ENCODE assay signal across 23 mouse cellular contexts in the genomic region with DNA sequence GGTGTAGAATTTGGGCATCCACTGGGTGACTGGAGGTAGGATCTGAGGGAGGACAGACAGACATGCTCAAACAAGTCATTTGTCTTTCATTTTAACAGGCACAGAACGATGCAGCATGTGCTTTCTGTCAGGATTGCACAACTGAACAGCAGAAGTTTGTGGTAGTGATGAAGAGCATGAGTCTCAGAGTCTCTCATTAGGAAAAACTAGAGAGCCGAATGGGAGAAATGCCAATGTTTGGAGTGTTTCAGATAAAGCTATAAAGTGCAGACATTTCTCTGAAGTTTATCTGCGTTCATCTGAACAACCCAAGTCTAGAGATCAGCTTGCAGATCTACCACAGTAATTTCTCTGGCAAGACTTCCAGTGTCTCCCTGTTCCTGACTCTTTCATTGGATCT.
A peak's percentile ranks its signal among the peaks of the same experiment; 100 is the strongest.
DNase-seq lines count a peak whose midpoint lies in the region; ATAC-seq lines count a peak whose summit lies in the region.
"Had no signal": no experiment of that assay in that cellular context is flagged by ENCODE, and none has a peak within 500 bp of the region (broad histone marks: within the 10 kb centered on the region; RNA-seq: fewer than 3 reads in every experiment).

No protein-coding gene starts in this region.

- H3K4me3 ChIP-seq in embryonic facial prominence, embryonic 14.5 days (ENCODE audit: low read depth, low read length), result no peak overlapping the region
- H3K4me3 ChIP-seq in embryonic facial prominence, embryonic 10.5 days, result no peak overlapping the region
- H3K4me3 ChIP-seq in lung, embryonic 15.5 days, result no peak overlapping the region
- H3K4me3 ChIP-seq in midbrain, embryonic 11.5 days (ENCODE audit: low read depth, low read length), result no peak overlapping the region
- no peak overlapping the region for H3K4me3 ChIP-seq in midbrain, embryonic 13.5 days (replicated peaks)
- H3K4me3 ChIP-seq: embryonic facial prominence, embryonic 13.5 days; forebrain, embryonic 15.5 days; heart, embryonic 10.5 days; hindbrain, embryonic 12.5 days had no signal

- ATAC-seq in embryonic facial prominence, embryonic 14.5 days (ENCODE audit: low read depth), result no peak
- ATAC-seq in lung, embryonic 15.5 days (ENCODE audit: borderline replicate concordance, extremely low read depth, low FRiP score, low TSS enrichment), result peak; percentile 75
- ATAC-seq in midbrain, embryonic 11.5 days (ENCODE audit: low FRiP score), result no peak
- ATAC-seq in midbrain, embryonic 13.5 days, result no peak
- no peak for ATAC-seq in erythroid progenitor cell, adult 5-6 weeks (replicated peaks; ENCODE audit: low FRiP score, poor library complexity, severe bottlenecking)
- ATAC-seq: activated CD4-positive, CD25-positive, alpha-beta regulatory T cell, adult 4 months; forebrain, embryonic 15.5 days; Patski had no signal

- H3K4me1 ChIP-seq in embryonic facial prominence, embryonic 14.5 days (ENCODE audit: control insufficient read depth, insufficient read depth, low read length), result no peaks in the 10 kb centered on the region
- no peaks in the 10 kb centered on the region for H3K4me1 ChIP-seq in embryonic facial prominence, embryonic 10.5 days
- no peaks in the 10 kb centered on the region for H3K4me1 ChIP-seq in lung, embryonic 15.5 days
- H3K4me1 ChIP-seq in midbrain, embryonic 11.5 days (ENCODE audit: control insufficient read depth, insufficient read depth, low read length), result no peaks in the 10 kb centered on the region
- no peaks in the 10 kb centered on the region for H3K4me1 ChIP-seq in midbrain, embryonic 13.5 days (replicated peaks)
- H3K4me1 ChIP-seq: embryonic facial prominence, embryonic 13.5 days; forebrain, embryonic 15.5 days; heart, embryonic 10.5 days; hindbrain, embryonic 12.5 days had no signal

- 64% methylated on average over 3 of the region's 3 CpGs for WGBS in embryonic facial prominence, embryonic 14.5 days
- WGBS in embryonic facial prominence, embryonic 10.5 days, result 85% methylated on average over 3 of the region's 3 CpGs
- 21% methylated on average over 3 of the region's 3 CpGs for WGBS in lung, embryonic 15.5 days
- 90% methylated on average over 3 of the region's 3 CpGs for whole genome bisulfite sequencing in midbrain, embryonic 11.5 days
- WGBS in midbrain, embryonic 13.5 days, result 82% methylated on average over 3 of the region's 3 CpGs

- peak; percentile 34 for DNase-seq in embryonic facial prominence, embryonic 14.5 days (ENCODE audit: low spot score)
- no peak for DNase-seq in embryonic facial prominence, embryonic 10.5 days (ENCODE audit: low spot score)
- no peak for DNase-seq in lung, postnatal 14 days
- DNase-seq in midbrain, embryonic 11.5 days (ENCODE audit: low spot score, missing footprints), result peak; percentile 71
- DNase-seq in lung, postnatal 36 days, result peak; percentile 7
- DNase-seq: adrenal gland, postnatal 14 days; B cell, adult 2 months; cerebellum, adult 11-12 months; cerebellum, adult 9-10 months; cerebellum, postnatal 25 days; gastrocnemius, postnatal 36 days; heart, adult 18-20 months; heart, postnatal 10 days; heart, postnatal 4 days had no signal

- no peaks in the 10 kb centered on the region for H3K36me3 ChIP-seq in embryonic facial prominence, embryonic 14.5 days (ENCODE audit: control insufficient read depth, insufficient read depth, low read length)
- no peaks in the 10 kb centered on the region for H3K36me3 ChIP-seq in embryonic facial prominence, embryonic 10.5 days (replicated peaks)
- no peaks in the 10 kb centered on the region for H3K36me3 ChIP-seq in lung, embryonic 15.5 days
- no peaks in the 10 kb centered on the region for H3K36me3 ChIP-seq in midbrain, embryonic 11.5 days (ENCODE audit: control insufficient read depth, insufficient read depth, low read length)
- H3K36me3 ChIP-seq in midbrain, embryonic 13.5 days, result no peaks in the 10 kb centered on the region
- H3K36me3 ChIP-seq: embryonic facial prominence, embryonic 13.5 days; forebrain, embryonic 15.5 days; heart, embryonic 10.5 days; hindbrain, embryonic 12.5 days had no signal

- H3K9me3 ChIP-seq in embryonic facial prominence, embryonic 14.5 days (ENCODE audit: control insufficient read depth, low read length), result no peaks in the 10 kb centered on the region
- H3K9me3 ChIP-seq in embryonic facial prominence, embryonic 10.5 days, result no peaks in the 10 kb centered on the region
- H3K9me3 ChIP-seq in lung, embryonic 15.5 days, result no peaks in the 10 kb centered on the region
- no peaks in the 10 kb centered on the region for H3K9me3 ChIP-seq in midbrain, embryonic 11.5 days (ENCODE audit: control insufficient read depth, low read length)
- no peaks in the 10 kb centered on the region for H3K9me3 ChIP-seq in midbrain, embryonic 13.5 days
- H3K9me3 ChIP-seq: embryonic facial prominence, embryonic 13.5 days; forebrain, embryonic 15.5 days; heart, embryonic 10.5 days; hindbrain, embryonic 12.5 days had no signal

- H3K27me3 ChIP-seq in embryonic facial prominence, embryonic 14.5 days (replicated peaks; ENCODE audit: control insufficient read depth, insufficient read depth, low read length), result no peaks in the 10 kb centered on the region
- no peaks in the 10 kb centered on the region for H3K27me3 ChIP-seq in embryonic facial prominence, embryonic 10.5 days (replicated peaks; ENCODE audit: low read depth, poor library complexity, severe bottlenecking)
- H3K27me3 ChIP-seq in lung, embryonic 15.5 days, result no peaks in the 10 kb centered on the region
- no peaks in the 10 kb centered on the region for H3K27me3 ChIP-seq in midbrain, embryonic 11.5 days (ENCODE audit: control insufficient read depth, insufficient read depth, low read length)
- H3K27me3 ChIP-seq in midbrain, embryonic 13.5 days, result no peaks in the 10 kb centered on the region
- H3K27me3 ChIP-seq: embryonic facial prominence, embryonic 13.5 days; forebrain, embryonic 15.5 days; hindbrain, embryonic 12.5 days had no signal

- H3K4me2 ChIP-seq in embryonic facial prominence, embryonic 14.5 days (ENCODE audit: low read depth, low read length), result no peak overlapping the region
- no peak overlapping the region for H3K4me2 ChIP-seq in lung, embryonic 15.5 days
- H3K4me2 ChIP-seq in midbrain, embryonic 11.5 days, result no peak overlapping the region
- no peak overlapping the region for H3K4me2 ChIP-seq in midbrain, embryonic 13.5 days (replicated peaks)
- H3K4me2 ChIP-seq: embryonic facial prominence, embryonic 13.5 days; forebrain, embryonic 15.5 days; hindbrain, embryonic 12.5 days had no signal

- H3K27ac ChIP-seq in embryonic facial prominence, embryonic 14.5 days (replicated peaks; ENCODE audit: low read depth, low read length), result no peak overlapping the region
- no peak overlapping the region for H3K27ac ChIP-seq in embryonic facial prominence, embryonic 10.5 days (replicated peaks)
- H3K27ac ChIP-seq in lung, embryonic 15.5 days, result no peak overlapping the region
- H3K27ac ChIP-seq in midbrain, embryonic 11.5 days (ENCODE audit: low read depth, low read length), result no peak overlapping the region
- no peak overlapping the region for H3K27ac ChIP-seq in midbrain, embryonic 13.5 days
- H3K27ac ChIP-seq: embryonic facial prominence, embryonic 13.5 days; forebrain, embryonic 15.5 days; heart, embryonic 10.5 days; hindbrain, embryonic 12.5 days had no signal

- H3K9ac ChIP-seq in embryonic facial prominence, embryonic 14.5 days (ENCODE audit: low read depth, low read length), result no peak overlapping the region
- H3K9ac ChIP-seq in lung, embryonic 15.5 days, result no peak overlapping the region
- H3K9ac ChIP-seq in midbrain, embryonic 11.5 days (ENCODE audit: low read length), result no peak overlapping the region
- H3K9ac ChIP-seq in midbrain, embryonic 13.5 days (replicated peaks), result no peak overlapping the region
- H3K9ac ChIP-seq: embryonic facial prominence, embryonic 13.5 days; forebrain, embryonic 15.5 days; hindbrain, embryonic 12.5 days had no signal

Comparison
In these comparisons a context has a peak if more than half of its experiments do, and no peak if none do; other contexts are left out.
1. DNase-seq: peak in embryonic facial prominence, embryonic 14.5 days (single experiment), midbrain, embryonic 11.5 days (single experiment) and lung, postnatal 36 days (single experiment); none in embryonic facial prominence, embryonic 10.5 days (single experiment) and lung, postnatal 14 days (single experiment).